Mouse (Mus musculus) cerebellum, postnatal 4 days (tissue): ENCODE results near the gene Try10.
"Not testable (repeated sequence)": the region's sequence is repeated elsewhere in the genome, so short reads cannot be mapped to it uniquely, and the experiment has no call there.

Source experiments
- DNase-seq, 2 experiments: peaks; one replicate each; pipeline ENCODE4 v3.0.0; 2022; ENCODE audit warnings: low spot score in 2 of 2, mixed read lengths in 1 of 2

The Try10 gene

DNA sequence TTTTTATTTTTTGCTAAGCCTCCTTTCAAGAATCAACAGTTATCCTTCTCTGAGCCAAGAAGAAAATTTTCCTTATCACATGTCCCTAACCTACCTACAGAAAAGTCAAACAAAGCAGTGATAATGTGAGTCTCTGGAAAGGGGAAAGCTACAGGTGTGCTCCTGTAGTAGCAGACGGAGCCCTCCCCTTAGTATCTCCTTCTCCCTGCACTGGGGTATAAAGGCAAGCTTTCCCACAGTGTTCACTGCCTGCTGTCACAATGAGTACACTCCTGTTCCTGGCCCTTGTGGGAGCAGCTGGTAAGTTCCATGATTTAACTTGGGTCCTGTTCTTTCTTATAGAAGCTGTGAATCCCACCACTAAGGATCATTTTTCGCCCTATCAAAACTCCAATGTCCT is at the start of gene Try10:
Gene Try10, plus strand, starts transcription at position 174 of the 400 bp plus-strand sequence.
- DNase-seq: no peak

GRCm38 (mm10) chr6:41316741-41317140 is 37.2 kb upstream of the Try10 start, which contains the start of gene Try5:
Gene Try5 (minus strand): TSS chr6:41316841.
- DNase-seq: not testable (repeated sequence)

GRCm38 (mm10) chr6:41373772-41374171 is 19.9 kb downstream of the Try10 start:
- not testable (repeated sequence) for DNase-seq

GRCm38 (mm10) chr6:41377578-41377977 is 23.7 kb downstream of the Try10 start, which contains the start of gene Prss3:
Gene Prss3 (minus strand): TSS chr6:41377678.
- not testable (repeated sequence) for DNase-seq

DNA sequence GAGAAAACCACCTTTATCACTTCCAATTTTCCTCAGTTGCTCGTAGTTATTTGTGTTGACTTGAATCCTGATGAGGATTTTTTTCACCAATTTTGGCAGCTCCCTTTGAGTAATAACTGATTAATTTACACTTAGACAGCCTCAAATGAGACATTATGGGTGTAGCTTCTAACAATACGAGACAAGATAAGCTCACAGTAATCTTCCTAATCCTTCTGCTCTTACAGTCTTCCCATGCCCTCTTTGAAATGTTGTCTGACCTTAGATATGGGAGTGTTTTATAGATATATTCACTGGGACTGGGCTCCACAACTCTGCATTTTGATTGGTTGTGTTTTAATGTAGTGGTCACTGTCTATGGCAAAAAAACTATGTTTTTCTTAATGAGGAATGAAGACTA is 32.9 kb downstream of the Try10 start:
- DNase-seq: no peak

DNA sequence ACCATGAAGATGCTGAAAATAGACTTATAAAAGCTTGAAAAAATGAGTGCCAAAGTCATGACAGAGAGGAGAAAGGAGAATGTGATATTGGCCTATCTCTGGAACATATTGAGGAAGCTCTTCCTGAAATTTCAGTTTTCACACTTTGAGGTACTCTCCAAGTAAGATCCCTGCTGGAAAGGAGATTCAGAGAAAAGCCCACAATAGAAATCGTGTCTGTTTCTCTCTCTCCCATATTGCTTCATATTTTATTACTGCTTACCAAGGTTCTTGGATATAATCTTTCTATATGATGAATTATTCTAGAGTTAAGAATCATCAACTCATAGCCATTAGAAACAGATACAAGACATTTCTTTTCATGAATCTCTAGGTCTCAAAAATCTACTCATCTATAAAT is 37.7 kb downstream of the Try10 start:
- not testable (repeated sequence) for DNase-seq

DNA sequence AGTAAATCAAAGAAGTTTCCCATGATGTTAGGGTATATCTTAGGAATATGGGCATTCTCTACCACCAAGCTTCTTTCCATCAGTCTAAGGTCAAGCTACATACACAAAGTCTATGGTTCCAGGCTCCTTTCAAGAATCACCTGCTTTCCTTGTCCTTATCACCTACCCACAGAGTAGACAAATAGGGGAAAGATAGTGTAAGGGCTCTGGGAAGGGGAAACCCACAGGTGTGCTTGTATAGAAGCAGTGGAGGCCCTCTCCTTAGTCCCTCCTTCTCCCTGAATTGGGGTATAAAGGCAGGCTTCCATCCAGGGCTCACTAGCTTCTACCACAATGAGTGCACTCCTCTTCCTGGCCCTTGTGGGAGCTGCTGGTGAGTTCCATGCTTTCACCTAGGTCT is 38.2 kb downstream of the Try10 start, which contains the start of gene Gm5771:
Gene Gm5771, plus strand, starts transcription at position 301 of the 400 bp plus-strand sequence.
- not testable (repeated sequence) for DNase-seq
